Mouse (Mus musculus): ENCODE measurements around the gene Gm45717.

Gene Gm45717

DNA sequence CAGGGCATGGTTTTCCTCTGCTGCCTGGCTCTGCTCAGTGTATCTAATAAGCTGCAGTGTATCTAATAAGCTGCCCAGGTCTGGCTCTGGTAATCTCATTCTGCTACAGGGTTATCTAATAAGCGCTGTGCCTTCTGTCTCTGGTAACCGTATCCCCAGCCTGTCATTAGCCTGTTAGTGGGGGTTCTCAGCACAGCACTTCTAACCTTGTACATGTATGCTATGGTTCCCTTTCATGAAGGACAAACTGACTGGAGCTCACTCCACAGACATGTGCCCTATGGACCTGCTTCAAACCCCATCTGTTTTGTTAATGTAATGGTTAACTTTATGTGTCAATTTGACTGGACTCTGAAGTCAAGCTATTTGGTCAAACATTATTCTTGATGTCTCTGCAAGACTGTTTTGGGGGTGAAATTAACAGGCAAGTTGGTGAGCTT, 50.1 kb downstream of the Gm45717 start:
- no peak for DNase-seq (ENCODE audit: low spot score)

GRCm38 (mm10) chr7:140903212-140903611, 52.5 kb downstream of the Gm45717 start:
- DNase-seq (ENCODE audit: low spot score): peak; percentile 49

- DNase-seq (ENCODE audit: low spot score): no peak
Measured at GRCm38 (mm10) chr7:140902036-140902875, 53.5 kb downstream of the Gm45717 start.

- no peak for DNase-seq (ENCODE audit: low spot score)
Measured at GRCm38 (mm10) chr7:140900220-140900619, 55.5 kb downstream of the Gm45717 start, which contains the start of gene Cox8b. TSS of gene Cox8b (minus strand) at chr7:140900446.

Measured in layer of hippocampus, adult 9-10 months (tissue).